Mouse (Mus musculus): ENCODE data around the gene Prkn.

The Prkn gene

GRCm38 (mm10) chr17:11402225-11402875 is 562.2 kb downstream of the Prkn start:
- no peak for DNase-seq (ENCODE audit: low spot score)

GRCm38 (mm10) chr17:11411414-11411813 is 571.2 kb downstream of the Prkn start:
- DNase-seq (ENCODE audit: low spot score) = no peak

GRCm38 (mm10) chr17:11413688-11414087 is 573.5 kb downstream of the Prkn start:
- no peak for DNase-seq (ENCODE audit: low spot score)

- DNase-seq (ENCODE audit: low spot score) = no peak
These were observed 574.1 kb downstream of the Prkn start for GRCm38 (mm10) chr17:11414288-11414687.

- DNase-seq (ENCODE audit: low spot score) = no peak
These were observed 577.0 kb downstream of the Prkn start for GRCm38 (mm10) chr17:11417150-11417549.

GRCm38 (mm10) chr17:11419484-11419883 is 579.3 kb downstream of the Prkn start:
- DNase-seq (ENCODE audit: low spot score) = no peak

GRCm38 (mm10) chr17:11420839-11421238 is 580.7 kb downstream of the Prkn start:
- DNase-seq (ENCODE audit: low spot score) = no peak

GRCm38 (mm10) chr17:11421264-11421940 is 581.2 kb downstream of the Prkn start:
- no peak for DNase-seq (ENCODE audit: low spot score)

- DNase-seq (ENCODE audit: low spot score) = no peak
These were observed 591.1 kb downstream of the Prkn start for GRCm38 (mm10) chr17:11431323-11431722.

- DNase-seq (ENCODE audit: low spot score) = no peak
These were observed 592.4 kb downstream of the Prkn start for GRCm38 (mm10) chr17:11432593-11432992.

GRCm38 (mm10) chr17:11462721-11463120 is 622.5 kb downstream of the Prkn start:
- no peak for DNase-seq (ENCODE audit: low spot score)

- DNase-seq (ENCODE audit: low spot score) = no peak
These were observed 625.9 kb downstream of the Prkn start for GRCm38 (mm10) chr17:11466095-11466494.

GRCm38 (mm10) chr17:11468624-11469023 is 628.4 kb downstream of the Prkn start:
- no peak for DNase-seq (ENCODE audit: low spot score)

GRCm38 (mm10) chr17:11483032-11483431 is 642.8 kb downstream of the Prkn start:
- no peak for DNase-seq (ENCODE audit: low spot score)

GRCm38 (mm10) chr17:11490051-11490450 is 649.9 kb downstream of the Prkn start:
- DNase-seq (ENCODE audit: low spot score) = no peak

GRCm38 (mm10) chr17:11502556-11502955 is 662.4 kb downstream of the Prkn start:
- DNase-seq (ENCODE audit: low spot score) = no peak

- no peak for DNase-seq (ENCODE audit: low spot score)
These were observed 664.3 kb downstream of the Prkn start for GRCm38 (mm10) chr17:11504496-11504895.

GRCm38 (mm10) chr17:11507082-11507481 is 666.9 kb downstream of the Prkn start:
- no peak for DNase-seq (ENCODE audit: low spot score)

GRCm38 (mm10) chr17:11510081-11510480 is 669.9 kb downstream of the Prkn start:
- no peak for DNase-seq (ENCODE audit: low spot score)

- no peak for DNase-seq (ENCODE audit: low spot score)
These were observed 674.0 kb downstream of the Prkn start for GRCm38 (mm10) chr17:11514032-11514761.

GRCm38 (mm10) chr17:11515619-11516018 is 675.4 kb downstream of the Prkn start:
- DNase-seq (ENCODE audit: low spot score) = no peak

GRCm38 (mm10) chr17:11516165-11516564 is 676.0 kb downstream of the Prkn start:
- no peak for DNase-seq (ENCODE audit: low spot score)

- no peak for DNase-seq (ENCODE audit: low spot score)
These were observed 691.9 kb downstream of the Prkn start for GRCm38 (mm10) chr17:11532066-11532465.

All from ovary, adult 18-20 months (tissue).